Mouse (Mus musculus) liver, postnatal 0 days (tissue): Measurements from ENCODE around the gene Dynll2.

ENCODE experiments used
- CTCF ChIP-seq: sonication (generic); IDR thresholded peaks from 2 replicates; pipeline ENCODE4 v1.5.1; 2016; ENCODE audit warnings: antibody characterized with exemption, low read depth
- EP300 ChIP-seq: IDR thresholded peaks from 2 replicates; pipeline ENCODE4 v1.6.1; 2016; ENCODE audit warnings: antibody characterized with exemption, low read depth, mild to moderate bottlenecking

GRCm38 (mm10) chr11:88015161-88015560 is 27.8 kb upstream of the Dynll2 start:
- no peak for TF ChIP-seq EP300
- no peak for TF ChIP-seq CTCF
